Mouse (Mus musculus): Measurements from ENCODE around the gene Gm10577. TPM values are rescaled to one million over a fixed set of nuclear protein-coding genes. Genes with fewer than 3 reads are reported as not detected.

Gene Gm10577
- total RNA-seq, 2 experiments from 2014 or later: not detected

DNA sequence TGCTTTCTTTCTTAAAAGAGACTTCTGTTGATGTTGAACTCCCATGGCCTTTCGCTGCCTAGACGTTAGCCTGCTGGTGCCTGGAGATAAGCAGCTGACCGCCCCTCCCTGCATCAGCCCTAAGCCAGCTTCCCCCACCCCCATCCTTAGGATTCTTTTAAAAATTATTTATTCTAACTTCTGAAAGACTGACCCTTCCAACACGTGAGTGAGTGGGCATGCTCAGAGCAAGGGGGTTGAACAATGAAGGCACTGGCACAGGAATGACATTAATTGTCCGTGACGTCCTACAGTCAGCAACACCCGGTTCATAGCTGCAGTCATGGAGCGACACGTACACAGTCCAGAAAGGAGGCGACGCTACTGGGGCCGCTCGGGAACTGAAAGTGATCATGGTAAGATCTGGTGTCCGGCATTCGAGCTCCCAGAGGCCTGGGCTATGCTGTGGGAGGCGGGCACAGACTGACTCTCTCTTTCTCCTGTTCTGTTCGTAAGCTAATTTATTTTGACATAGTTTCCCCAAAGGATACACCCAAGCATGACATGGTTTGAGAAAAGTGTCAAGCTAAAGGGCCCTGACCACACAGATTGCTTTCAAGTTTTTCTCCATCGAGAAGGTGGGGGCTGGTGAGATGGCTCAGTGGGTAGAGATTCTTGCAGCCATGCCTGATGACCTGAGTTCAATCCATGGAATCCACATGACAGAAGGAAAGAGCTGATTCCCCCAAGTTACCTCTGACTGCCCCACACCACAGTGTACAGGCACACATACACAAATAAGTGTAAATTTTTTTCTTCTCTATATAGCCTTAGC is 25.8 kb downstream of the Gm10577 start:
- no peak for DNase-seq

DNA sequence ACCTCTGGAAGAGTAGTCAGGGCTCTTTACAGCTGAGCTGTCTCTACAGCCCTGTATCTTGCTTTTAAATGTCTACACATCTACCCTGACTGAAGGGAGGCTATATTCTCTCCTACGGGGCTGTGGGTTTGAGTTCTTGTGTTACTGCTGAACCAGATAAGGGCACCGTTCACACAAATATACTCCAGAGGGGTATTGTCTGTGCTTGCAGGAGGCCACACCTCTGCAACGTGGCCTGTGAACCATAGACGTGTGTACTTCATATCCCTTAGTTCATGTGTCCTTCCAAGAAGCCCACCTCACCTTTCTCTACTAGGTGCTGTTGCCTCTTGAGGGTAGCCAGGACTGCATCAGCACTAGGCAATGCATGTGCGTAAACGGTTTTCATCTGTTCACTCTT is 28.4 kb downstream of the Gm10577 start:
- DNase-seq: no peak

DNA sequence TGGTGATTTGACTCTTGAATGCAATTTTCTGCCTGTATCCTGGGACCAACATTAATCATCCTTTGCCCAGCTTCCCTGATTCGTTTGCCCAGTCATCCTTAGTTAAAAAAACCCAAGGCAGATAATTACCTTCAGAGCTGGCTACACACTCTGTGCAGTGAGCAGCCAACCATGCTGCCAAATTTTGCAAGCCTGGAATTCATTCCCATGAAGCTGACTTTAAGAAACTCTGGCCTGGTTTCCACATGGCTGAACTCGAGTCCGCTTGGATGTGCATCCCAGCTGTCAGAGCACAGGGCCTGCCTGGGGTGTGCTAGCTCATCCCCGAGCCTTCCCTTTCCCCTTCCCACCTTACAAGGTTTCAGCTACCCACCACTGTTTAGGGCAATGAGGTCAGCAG is 29.5 kb downstream of the Gm10577 start:
- DNase-seq: no peak

DNA sequence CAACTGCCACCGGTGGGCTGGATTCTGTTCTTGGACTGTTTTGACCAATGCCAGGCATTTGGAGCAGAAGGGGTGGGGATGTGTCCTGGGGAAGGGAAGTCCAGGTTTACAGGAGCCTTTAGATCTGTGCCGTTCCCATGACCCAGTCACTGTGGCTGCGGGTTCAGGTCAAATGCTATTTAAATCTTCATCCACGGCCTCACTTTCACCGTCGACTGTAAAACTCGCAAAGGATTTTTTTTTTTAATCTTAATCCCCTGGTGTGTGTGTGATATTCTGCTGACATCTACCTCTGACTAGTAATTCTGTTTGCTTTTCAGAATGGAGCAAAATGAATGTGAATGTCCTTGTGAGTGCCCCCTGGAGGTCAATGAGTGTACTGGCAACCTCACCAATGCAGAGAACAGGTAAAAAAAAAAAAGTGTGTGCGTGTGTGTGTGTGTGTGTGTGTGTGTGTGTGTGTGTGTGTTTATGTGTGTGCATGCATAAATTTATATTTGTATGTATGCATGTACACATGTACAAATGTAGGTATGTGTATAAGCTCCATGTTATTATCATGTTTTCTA is 32.2 kb downstream of the Gm10577 start:
- DNase-seq: peak; percentile 37

DNA sequence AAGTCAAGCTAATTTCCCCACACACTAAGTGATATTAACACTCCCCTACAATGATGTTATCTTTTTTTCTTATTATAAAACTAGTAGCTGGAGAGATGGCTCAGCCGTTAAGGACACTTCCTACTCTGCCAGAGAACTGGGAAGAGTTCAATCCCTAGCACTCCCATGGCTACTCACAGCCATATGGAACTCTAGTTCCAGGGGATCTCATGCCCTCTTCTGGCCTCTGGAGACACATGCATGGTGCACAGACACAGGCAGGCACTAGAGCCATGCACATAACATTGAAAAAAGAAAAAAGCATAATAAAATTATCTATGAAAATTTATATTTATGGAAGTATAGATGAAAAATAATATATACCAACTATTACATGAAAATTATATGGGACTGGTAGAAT is 33.3 kb downstream of the Gm10577 start:
- DNase-seq: no peak

DNA sequence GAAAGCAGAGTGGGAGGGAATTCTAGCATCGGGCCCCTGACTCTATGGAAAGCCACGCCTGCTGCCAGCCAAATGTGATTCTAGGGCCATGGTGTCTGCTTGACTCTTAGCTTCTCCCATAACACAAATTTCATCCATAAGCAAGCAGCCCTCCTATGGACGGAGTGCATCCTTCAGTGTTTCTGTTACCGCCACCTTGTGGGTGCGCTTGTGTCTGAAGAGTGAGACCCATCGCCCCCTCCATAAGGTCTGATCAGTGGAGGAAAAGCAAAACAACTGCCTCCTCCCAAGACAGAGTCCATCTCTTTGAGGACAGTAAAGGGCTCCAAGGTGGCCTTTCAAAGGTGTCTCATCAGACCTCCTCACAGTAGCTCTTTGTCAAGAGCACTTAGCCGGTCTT is 43.0 kb downstream of the Gm10577 start:
- DNase-seq: no peak

DNA sequence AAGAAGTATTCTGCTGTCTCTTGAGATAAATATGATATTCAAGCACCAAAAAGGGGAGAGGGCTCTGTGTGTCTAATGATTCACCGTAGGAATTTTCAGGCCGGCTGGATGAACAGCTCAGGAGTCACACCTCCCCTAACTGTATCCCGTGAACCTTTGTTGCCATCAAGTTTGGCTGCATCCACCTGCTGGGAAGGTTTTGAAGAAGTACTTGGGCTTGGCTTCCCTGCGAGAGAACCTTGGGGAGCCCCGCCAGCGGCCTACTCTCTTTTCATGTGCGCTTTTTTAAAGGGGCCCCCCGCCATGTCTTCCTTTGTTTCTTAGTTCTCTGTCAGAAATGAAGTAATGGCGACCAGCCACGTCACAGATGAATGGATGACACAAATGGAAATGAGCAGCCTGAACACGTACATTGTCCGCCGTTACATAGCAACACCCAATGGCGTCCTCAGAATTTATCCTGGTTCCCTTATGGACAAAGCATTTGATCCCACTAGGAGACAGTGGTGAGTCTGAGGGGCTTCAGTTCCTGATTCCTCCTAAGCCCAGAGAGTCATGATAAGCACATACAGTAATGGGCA is 46.0 kb downstream of the Gm10577 start:
- no peak for DNase-seq

DNA sequence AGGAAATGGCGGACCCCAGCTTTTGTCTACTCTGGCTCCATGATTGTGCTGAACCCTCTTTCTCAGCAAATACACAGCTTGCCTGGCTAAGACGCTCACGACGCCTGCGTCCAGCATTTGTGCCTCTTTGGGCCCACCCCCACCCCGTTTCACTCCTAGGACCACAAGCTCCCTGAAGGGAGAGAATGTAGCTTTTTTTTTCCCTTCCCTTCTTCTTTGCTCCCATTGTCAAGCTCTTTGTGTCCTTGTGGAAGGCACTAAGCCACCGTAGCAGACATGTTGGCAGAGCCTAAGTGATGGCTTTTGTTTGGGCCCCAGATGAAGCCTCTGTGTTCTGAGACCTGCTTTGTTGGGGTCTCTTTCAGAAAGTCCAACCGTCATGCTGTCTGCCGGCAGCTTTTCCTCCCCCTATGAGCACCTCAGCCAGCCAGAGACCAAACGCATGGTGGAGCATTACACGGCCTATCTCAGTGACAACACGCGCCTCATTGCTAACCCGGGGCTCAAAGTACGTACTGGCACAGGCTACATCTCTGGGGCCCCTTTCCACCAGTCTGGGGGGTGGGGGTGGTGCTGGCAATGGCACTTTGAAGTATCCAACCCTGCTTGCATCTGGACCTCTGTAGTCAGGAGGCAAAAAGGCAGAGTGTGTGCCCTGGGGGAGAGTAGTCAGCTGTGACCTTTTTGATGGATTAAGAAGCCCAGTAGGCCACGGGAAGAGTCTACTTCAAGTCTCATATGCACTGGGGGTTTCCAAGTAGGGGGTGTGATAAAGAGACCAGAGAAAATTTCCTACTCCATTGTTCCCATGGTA is 46.6 kb downstream of the Gm10577 start:
- DNase-seq: no peak

Other genes with a start within 250 kb of the Gm10577 start
- gene Cachd1, start 244.0 kb downstream of the Gm10577 start, total RNA-seq (2021): 10 to 100 TPM in 1 of 2 experiments, 1 to 10 TPM in 1; 9.7 to 12.9 TPM
- 1 to 10 TPM; 4.9 to 5.4 TPM for gene Raver2, start 48.3 kb upstream of the Gm10577 start, total RNA-seq (2021)
- 10 to 100 TPM; 86.6 to 89.9 TPM for gene Jak1, start 244.6 kb upstream of the Gm10577 start, total RNA-seq (2021)

All from heart, postnatal 4 days (tissue).